ENCODE assay signal across 17 mouse cellular contexts in genomic region chr5:105860461-105860835, GRCm38 (mm10). TPM values are rescaled to one million over a fixed set of nuclear protein-coding genes. Genes with fewer than 3 reads are reported as not detected.
DNase-seq lines count a peak whose midpoint lies in the region; ATAC-seq and TF ChIP-seq lines count a peak whose summit lies in the region.
"Had no signal": no experiment of that assay in that cellular context is flagged by ENCODE, and none has a peak within 500 bp of the region (broad histone marks: within the 10 kb centered on the region; RNA-seq: fewer than 3 reads in every experiment).

No protein-coding gene starts in this region.

- no peaks in the 10 kb centered on the region for H3K36me3 ChIP-seq in hindbrain, embryonic 13.5 days
- H3K36me3 ChIP-seq in hindbrain, embryonic 12.5 days = no peaks in the 10 kb centered on the region
- no peaks in the 10 kb centered on the region for H3K36me3 ChIP-seq in midbrain, embryonic 11.5 days (ENCODE audit: control insufficient read depth, insufficient read depth, low read length)
- no peaks in the 10 kb centered on the region for H3K36me3 ChIP-seq in midbrain, embryonic 16.5 days (ENCODE audit: control insufficient read depth, insufficient read depth, low read length)
- H3K36me3 ChIP-seq in limb, embryonic 10.5 days = no peaks in the 10 kb centered on the region
- H3K36me3 ChIP-seq: embryonic facial prominence, embryonic 15.5 days; G1E; neural tube, embryonic 13.5 days; stomach, embryonic 15.5 days had no signal

- no peak overlapping the region for H3K9ac ChIP-seq in hindbrain, embryonic 13.5 days
- no peak overlapping the region for H3K9ac ChIP-seq in hindbrain, embryonic 12.5 days
- H3K9ac ChIP-seq in midbrain, embryonic 11.5 days (ENCODE audit: low read length) = no peak overlapping the region
- H3K9ac ChIP-seq in midbrain, embryonic 16.5 days (ENCODE audit: low read depth, low read length) = no peak overlapping the region
- H3K9ac ChIP-seq: embryonic facial prominence, embryonic 15.5 days; neural tube, embryonic 13.5 days; stomach, embryonic 15.5 days had no signal

- H3K9me3 ChIP-seq in hindbrain, embryonic 13.5 days = no peaks in the 10 kb centered on the region
- no peaks in the 10 kb centered on the region for H3K9me3 ChIP-seq in hindbrain, embryonic 12.5 days (replicated peaks)
- H3K9me3 ChIP-seq in midbrain, embryonic 11.5 days (ENCODE audit: control insufficient read depth, low read length) = no peaks in the 10 kb centered on the region
- no peaks in the 10 kb centered on the region for H3K9me3 ChIP-seq in midbrain, embryonic 16.5 days (replicated peaks; ENCODE audit: control insufficient read depth, low read length, poor library complexity, severe bottlenecking)
- no peaks in the 10 kb centered on the region for H3K9me3 ChIP-seq in limb, embryonic 10.5 days (replicated peaks)
- H3K9me3 ChIP-seq: embryonic facial prominence, embryonic 15.5 days; G1E; neural tube, embryonic 13.5 days; stomach, embryonic 15.5 days had no signal

- no peaks in the 10 kb centered on the region for H3K27me3 ChIP-seq in hindbrain, embryonic 13.5 days
- H3K27me3 ChIP-seq in hindbrain, embryonic 12.5 days = no peaks in the 10 kb centered on the region
- no peaks in the 10 kb centered on the region for H3K27me3 ChIP-seq in midbrain, embryonic 11.5 days (ENCODE audit: control insufficient read depth, insufficient read depth, low read length)
- no peaks in the 10 kb centered on the region for H3K27me3 ChIP-seq in midbrain, embryonic 16.5 days (ENCODE audit: control insufficient read depth, insufficient read depth, low read depth, low read length)
- H3K27me3 ChIP-seq in limb, embryonic 10.5 days (ENCODE audit: low read depth, poor library complexity, severe bottlenecking) = no peaks in the 10 kb centered on the region
- H3K27me3 ChIP-seq: embryonic facial prominence, embryonic 15.5 days; neural tube, embryonic 13.5 days; stomach, embryonic 15.5 days had no signal

- no peak for TF ChIP-seq CTCF in left cerebral cortex, adult 2 months (IDR thresholded peaks at IDR 0.05)

- H3K4me2 ChIP-seq in hindbrain, embryonic 13.5 days = no peak overlapping the region
- no peak overlapping the region for H3K4me2 ChIP-seq in hindbrain, embryonic 12.5 days (replicated peaks)
- H3K4me2 ChIP-seq in midbrain, embryonic 11.5 days = no peak overlapping the region
- no peak overlapping the region for H3K4me2 ChIP-seq in midbrain, embryonic 16.5 days (ENCODE audit: low read length)
- H3K4me2 ChIP-seq: embryonic facial prominence, embryonic 15.5 days; neural tube, embryonic 13.5 days; stomach, embryonic 15.5 days had no signal

- intact Hi-C loops in left cerebral cortex, adult 2 months (cut with DNase I) = no loop called here

- no peak for ATAC-seq in hindbrain, embryonic 13.5 days (ENCODE audit: low FRiP score)
- ATAC-seq in hindbrain, embryonic 12.5 days (ENCODE audit: low FRiP score) = no peak
- ATAC-seq in midbrain, embryonic 11.5 days (ENCODE audit: low FRiP score) = no peak
- no peak for ATAC-seq in midbrain, embryonic 16.5 days

- 91% methylated on average over 10 of the region's 10 CpGs for WGBS in hindbrain, embryonic 13.5 days
- WGBS in hindbrain, embryonic 12.5 days = 89% methylated on average over 10 of the region's 10 CpGs
- 90% methylated on average over 10 of the region's 10 CpGs for WGBS in midbrain, embryonic 11.5 days
- WGBS in midbrain, embryonic 16.5 days = 92% methylated on average over 10 of the region's 10 CpGs
- 85% methylated on average over 10 of the region's 10 CpGs for WGBS in limb, embryonic 10.5 days

- peak overlapping the region; percentile 30; the same call in 1 of the 2 replicates for H3K27ac ChIP-seq in hindbrain, embryonic 13.5 days
- no peak overlapping the region for H3K27ac ChIP-seq in hindbrain, embryonic 12.5 days
- H3K27ac ChIP-seq in midbrain, embryonic 11.5 days (ENCODE audit: low read depth, low read length) = no peak overlapping the region
- no peak overlapping the region for H3K27ac ChIP-seq in midbrain, embryonic 16.5 days (ENCODE audit: low read length)
- H3K27ac ChIP-seq in limb, embryonic 10.5 days = peak overlapping the region; percentile 69; the same call in 1 of the 2 replicates
- no peak overlapping the region for H3K27ac ChIP-seq in left cerebral cortex, adult 2 months
- H3K27ac ChIP-seq: neural tube, embryonic 13.5 days had no signal

- no peaks in the 10 kb centered on the region for H3K4me1 ChIP-seq in hindbrain, embryonic 13.5 days (replicated peaks)
- peaks cover 4% of the 10 kb centered on the region; the same call in 1 of the 2 replicates for H3K4me1 ChIP-seq in hindbrain, embryonic 12.5 days
- no peaks in the 10 kb centered on the region for H3K4me1 ChIP-seq in midbrain, embryonic 11.5 days (ENCODE audit: control insufficient read depth, insufficient read depth, low read length)
- H3K4me1 ChIP-seq in midbrain, embryonic 16.5 days (ENCODE audit: control insufficient read depth, insufficient read depth, low read length) = no peaks in the 10 kb centered on the region
- H3K4me1 ChIP-seq in limb, embryonic 10.5 days = peaks cover 25% of the 10 kb centered on the region
- H3K4me1 ChIP-seq: neural tube, embryonic 13.5 days had no signal

- H3K4me3 ChIP-seq in hindbrain, embryonic 13.5 days = no peak overlapping the region
- H3K4me3 ChIP-seq in hindbrain, embryonic 12.5 days = no peak overlapping the region
- no peak overlapping the region for H3K4me3 ChIP-seq in midbrain, embryonic 11.5 days (ENCODE audit: low read depth, low read length)
- H3K4me3 ChIP-seq in midbrain, embryonic 16.5 days (ENCODE audit: low read depth, low read length) = no peak overlapping the region
- H3K4me3 ChIP-seq in limb, embryonic 10.5 days = no peak overlapping the region
- H3K4me3 ChIP-seq in left cerebral cortex, adult 2 months = no peak overlapping the region
- H3K4me3 ChIP-seq: embryonic facial prominence, embryonic 15.5 days; neural tube, embryonic 13.5 days; stomach, embryonic 15.5 days had no signal

- DNase-seq in midbrain, embryonic 11.5 days (ENCODE audit: low spot score, missing footprints) = peak; percentile 67
- DNase-seq in limb, embryonic 10.5 days (ENCODE audit: low spot score) = no peak
- DNase-seq in layer of hippocampus, postnatal 14 days (ENCODE audit: low spot score in 2 of 2) = no peak
- DNase-seq in left cerebral cortex, adult 2 months (ENCODE audit: extremely low spot score in 1 of 2, low spot score in 2 of 2) = no peak
- DNase-seq: cerebellum, adult 8-10 months; gastrocnemius, postnatal 10 days; kidney, adult 9 months; layer of hippocampus, postnatal 36 days; lung, adult 2 months; right cerebral cortex, postnatal 14 days had no signal

RNA-seq across cellular contexts. Expression of gene Zfp326, which starts 15.9 kb away (rescaled TPM):
- 56.5 and 60.5 TPM in 2 replicates for polyA plus RNA-seq in hindbrain, embryonic 13.5 days (2015; fragmentation: Nextera tagmentation; extraction: Ambion mirVana)
- polyA plus RNA-seq in hindbrain, embryonic 12.5 days (2016; fragmentation: Nextera tagmentation; extraction: Ambion mirVana) = 64.7 and 65.6 TPM in 2 replicates
- 43.3 and 50.6 TPM in 2 replicates for polyA plus RNA-seq in midbrain, embryonic 11.5 days (2014; fragmentation: Nextera tagmentation; extraction: Ambion mirVana)
- polyA plus RNA-seq in midbrain, embryonic 16.5 days (2015; fragmentation: Nextera tagmentation; extraction: Ambion mirVana) = 40.6 and 51.2 TPM in 2 replicates
- polyA plus RNA-seq in limb, embryonic 10.5 days (2016; fragmentation: Nextera tagmentation; extraction: Ambion mirVana) = 44.0 and 55.8 TPM in 2 replicates
- total RNA-seq in layer of hippocampus, postnatal 14 days (2021) = 10 to 100 TPM; 34.9 to 38.6 TPM
- total RNA-seq in left cerebral cortex, adult 2 months (2021) = 10 to 100 TPM; 35.9 to 37.9 TPM

Comparison
In these comparisons a context has a peak if more than half of its experiments do, and no peak if none do; other contexts are left out.
1. H3K27ac ChIP-seq: peak in hindbrain, embryonic 13.5 days (single experiment) and limb, embryonic 10.5 days (single experiment); none in hindbrain, embryonic 12.5 days (single experiment), midbrain, embryonic 11.5 days (single experiment), midbrain, embryonic 16.5 days (single experiment) and left cerebral cortex, adult 2 months (single experiment).